Mouse (Mus musculus) heart, embryonic 10.5 days (tissue): ENCODE measurements around the gene Unc45b. TPM values are rescaled to one million over a fixed set of nuclear protein-coding genes. Genes with fewer than 3 reads are reported as not detected.

Experiments
- DNase-seq: peaks from one replicate; pipeline ENCODE4 v3.0.0-alpha.2; 2017; ENCODE audit warnings: low spot score
- H3K27ac ChIP-seq: fragments of 300-500 bp; sonication (generic); 2 replicates; pipeline ENCODE4 v1.5.1; 2016; ENCODE audit warnings: mild to moderate bottlenecking
- H3K27me3 ChIP-seq: fragments of 300-500 bp; sonication (generic); 2 replicates; pipeline ENCODE4 v1.6.1; 2016; ENCODE audit warnings: mild to moderate bottlenecking; ENCODE audit not compliant: poor library complexity, insufficient read depth, severe bottlenecking
- H3K36me3 ChIP-seq: fragments of 300-500 bp; sonication (generic); 2 replicates; pipeline ENCODE4 v1.6.1; 2016; ENCODE audit warnings: mild to moderate bottlenecking, moderate library complexity
- H3K4me1 ChIP-seq: fragments of 300-500 bp; sonication (generic); 2 replicates; pipeline ENCODE4 v1.6.1; 2016; ENCODE audit warnings: mild to moderate bottlenecking
- H3K4me3 ChIP-seq: fragments of 300-500 bp; sonication (generic); 2 replicates; pipeline ENCODE4 v1.5.1; 2016; ENCODE audit warnings: mild to moderate bottlenecking, moderate library complexity
- H3K9me3 ChIP-seq: fragments of 300-500 bp; sonication (generic); 2 replicates; pipeline ENCODE4 v1.6.1; 2016; ENCODE audit warnings: mild to moderate bottlenecking, moderate library complexity
- WGBS: fragments of 180-500 bp; shearing (Covaris S2); methylation state at CpG from one replicate; pipeline ENCODE4 v1.1.7; 2016; 5-methylcytosine and 5-hydroxymethylcytosine counted together
- polyA plus RNA-seq: library from polyadenylated mRNA; unstranded; fragments of >200 nt; fragmentation: Nextera tagmentation; extraction: Ambion mirVana; gene quantifications from 2 replicates; pipeline ENCODE4 v1.2.1, GENCODE M21; 2016

The Unc45b gene
- polyA plus RNA-seq, 1 experiment from 2014 or later: 185 TPM

DNA sequence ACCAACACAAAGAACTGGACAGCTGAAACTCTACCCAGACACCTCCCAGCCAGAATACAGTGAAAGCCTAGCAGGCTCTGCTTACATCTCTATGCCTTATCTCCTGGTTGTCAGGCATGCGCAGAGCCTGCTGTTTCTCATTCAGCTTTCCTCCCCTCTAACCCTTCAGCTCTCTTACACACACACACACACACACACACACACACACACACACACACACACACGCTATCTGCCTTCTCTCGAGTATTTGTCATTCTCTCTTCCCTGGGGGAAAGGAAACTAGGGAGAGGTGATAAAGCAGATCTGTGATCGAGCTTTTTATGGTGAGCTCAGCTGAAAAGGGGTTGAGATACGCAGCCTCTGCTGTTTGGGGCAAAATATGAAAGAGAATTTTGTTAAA, 35.4 kb upstream of the Unc45b start:
- no peak overlapping the region for H3K27ac ChIP-seq
- no peaks in the 10 kb centered on the region for H3K27me3 ChIP-seq
- peaks cover 11% of the 10 kb centered on the region; the same call in 1 of the 2 replicates for H3K36me3 ChIP-seq
- peaks cover 15% of the 10 kb centered on the region; the same call in 1 of the 2 replicates for H3K4me1 ChIP-seq
- 22% methylated on average over 5 of the region's 5 CpGs for WGBS
- DNase-seq: peak; percentile 89
- H3K9me3 ChIP-seq: no peaks in the 10 kb centered on the region
- H3K4me3 ChIP-seq: no peak overlapping the region

- H3K27me3 ChIP-seq: no peaks in the 10 kb centered on the region
- peaks cover 14% of the 10 kb centered on the region; the same call in 1 of the 2 replicates for H3K36me3 ChIP-seq
- H3K27ac ChIP-seq: no peak overlapping the region
- no peak for DNase-seq
- no peaks in the 10 kb centered on the region for H3K9me3 ChIP-seq
- 87% methylated on average over 5 of the region's 5 CpGs for WGBS
- peaks cover 8% of the 10 kb centered on the region; the same call in 1 of the 2 replicates for H3K4me1 ChIP-seq
- no peak overlapping the region for H3K4me3 ChIP-seq
Measured at GRCm38 (mm10) chr11:82875631-82876030, 34.7 kb upstream of the Unc45b start.

GRCm38 (mm10) chr11:82877726-82878344, 32.5 kb upstream of the Unc45b start:
- no peaks in the 10 kb centered on the region for H3K27me3 ChIP-seq
- 85% methylated on average over 7 of the region's 7 CpGs for WGBS
- H3K4me3 ChIP-seq: no peak overlapping the region
- H3K36me3 ChIP-seq: peaks cover 24% of the 10 kb centered on the region
- H3K9me3 ChIP-seq: no peaks in the 10 kb centered on the region
- no peak for DNase-seq
- H3K4me1 ChIP-seq: peaks cover 5% of the 10 kb centered on the region; the same call in 1 of the 2 replicates
- no peak overlapping the region for H3K27ac ChIP-seq

- DNase-seq: no peak
- peaks cover 24% of the 10 kb centered on the region for H3K36me3 ChIP-seq
- H3K4me1 ChIP-seq: 0 out of 2 replicates have a peak, but pooled peaks cover under 1% of the 10 kb centered on the region
- 61% methylated on average over 8 of the region's 8 CpGs for WGBS
- no peaks in the 10 kb centered on the region for H3K9me3 ChIP-seq
- H3K27me3 ChIP-seq: no peaks in the 10 kb centered on the region
- H3K4me3 ChIP-seq: no peak overlapping the region
- no peak overlapping the region for H3K27ac ChIP-seq
Measured at GRCm38 (mm10) chr11:82883180-82883579, 27.2 kb upstream of the Unc45b start.

- Histone ChIP-seq H3K27me3 (peaks cover 6% of the 10 kb centered on the region; the same call in 1 of the 2 replicates), H3K4me3 (no peak overlapping the region), H3K27ac (no peak overlapping the region), H3K36me3 (peaks cover 10% of the 10 kb centered on the region), H3K9me3 (no peaks in the 10 kb centered on the region), H3K4me1 (peaks cover 19% of the 10 kb centered on the region)
- 80% methylated on average over 3 of the region's 3 CpGs for WGBS
- DNase-seq: no peak
Measured at GRCm38 (mm10) chr11:82886559-82886958, 23.8 kb upstream of the Unc45b start.

- Histone ChIP-seq H3K4me3 (no peak overlapping the region), H3K27ac (no peak overlapping the region), H3K27me3 (peaks cover 17% of the 10 kb centered on the region; the same call in 1 of the 2 replicates), H3K4me1 (peaks cover 19% of the 10 kb centered on the region), H3K36me3 (no peaks in the 10 kb centered on the region), H3K9me3 (no peaks in the 10 kb centered on the region)
- DNase-seq: no peak
- WGBS: 67% methylated on average over 10 of the region's 10 CpGs
Measured at GRCm38 (mm10) chr11:82888491-82888946, 21.8 kb upstream of the Unc45b start.

DNA sequence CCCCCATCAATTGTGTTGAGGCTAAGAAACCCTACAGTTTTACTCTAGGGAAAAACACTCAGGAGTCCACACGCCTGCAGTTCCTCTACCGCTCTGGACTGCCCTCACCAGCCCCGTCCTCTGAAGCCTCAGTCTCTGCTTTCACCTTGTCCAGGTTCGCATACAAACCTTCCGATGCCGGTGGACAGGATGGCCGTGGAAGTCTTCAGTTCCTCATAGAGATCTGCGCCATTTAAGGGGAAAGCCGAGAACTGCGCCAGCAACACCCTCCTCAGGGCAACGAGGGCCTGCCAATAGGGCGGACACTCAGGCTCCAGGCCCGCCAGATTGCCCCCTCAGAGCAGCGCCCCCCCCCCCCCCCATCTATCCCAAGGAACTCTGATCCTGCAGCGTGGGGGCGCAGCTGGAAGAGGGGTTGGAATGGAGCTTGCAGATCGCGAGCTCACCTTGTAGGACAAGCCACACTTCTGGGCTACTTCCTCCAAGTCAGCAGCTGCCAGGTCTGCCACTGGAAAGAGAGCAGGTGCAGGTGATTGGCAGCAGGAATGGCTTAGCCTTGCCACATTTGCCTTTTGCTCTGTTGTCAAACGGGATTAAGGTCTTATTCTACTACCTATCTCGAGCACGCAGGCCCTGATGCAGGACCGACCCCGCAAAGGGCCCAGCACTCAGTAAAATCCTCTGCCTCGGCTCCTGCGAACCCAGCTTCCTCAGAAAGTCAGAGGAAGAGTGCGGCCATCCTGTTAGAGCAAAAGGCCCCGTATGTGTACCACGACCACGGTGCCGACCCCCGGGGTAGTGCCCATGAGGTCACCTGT, 20.6 kb upstream of the Unc45b start:
- peak overlapping the region; percentile 85 for H3K4me3 ChIP-seq
- peak; percentile 73 for DNase-seq
- peak overlapping the region; percentile 91 for H3K27ac ChIP-seq
- 7% methylated on average over 31 of the region's 31 CpGs for WGBS
- peaks cover 17% of the 10 kb centered on the region; the same call in 1 of the 2 replicates for H3K27me3 ChIP-seq
- peaks cover 19% of the 10 kb centered on the region for H3K4me1 ChIP-seq
- H3K9me3 ChIP-seq: no peaks in the 10 kb centered on the region
- H3K36me3 ChIP-seq: no peaks in the 10 kb centered on the region

- H3K27me3 ChIP-seq: peaks cover 17% of the 10 kb centered on the region; the same call in 1 of the 2 replicates
- H3K9me3 ChIP-seq: no peaks in the 10 kb centered on the region
- H3K4me1 ChIP-seq: peaks cover 19% of the 10 kb centered on the region
- H3K4me3 ChIP-seq: peak within 1 kb of the TSS; percentile 85
- no peaks in the 10 kb centered on the region for H3K36me3 ChIP-seq
- under 1% methylated on average over 26 of the region's 26 CpGs for WGBS
- peak within 1 kb of the TSS; percentile 91 for H3K27ac ChIP-seq
- peak; percentile 96 for DNase-seq
Measured at GRCm38 (mm10) chr11:82890342-82890762, 20.0 kb upstream of the Unc45b start, which contains the start of gene Rad51d. Gene Rad51d, minus strand, starts transcription at chr11:82890614.

- H3K4me3 ChIP-seq: no peak within 1 kb of the TSS
- H3K27me3 ChIP-seq: peaks cover 17% of the 10 kb centered on the region; the same call in 1 of the 2 replicates
- no peaks in the 10 kb centered on the region for H3K9me3 ChIP-seq
- no peak for DNase-seq
- WGBS: 50% methylated on average over 7 of the region's 7 CpGs
- no peaks in the 10 kb centered on the region for H3K36me3 ChIP-seq
- H3K27ac ChIP-seq: no peak within 1 kb of the TSS
- H3K4me1 ChIP-seq: peaks cover 19% of the 10 kb centered on the region
Measured at GRCm38 (mm10) chr11:82891936-82892335, 18.4 kb upstream of the Unc45b start, which contains the start of gene Fndc8. Gene Fndc8, plus strand, starts transcription at chr11:82892124.

DNA sequence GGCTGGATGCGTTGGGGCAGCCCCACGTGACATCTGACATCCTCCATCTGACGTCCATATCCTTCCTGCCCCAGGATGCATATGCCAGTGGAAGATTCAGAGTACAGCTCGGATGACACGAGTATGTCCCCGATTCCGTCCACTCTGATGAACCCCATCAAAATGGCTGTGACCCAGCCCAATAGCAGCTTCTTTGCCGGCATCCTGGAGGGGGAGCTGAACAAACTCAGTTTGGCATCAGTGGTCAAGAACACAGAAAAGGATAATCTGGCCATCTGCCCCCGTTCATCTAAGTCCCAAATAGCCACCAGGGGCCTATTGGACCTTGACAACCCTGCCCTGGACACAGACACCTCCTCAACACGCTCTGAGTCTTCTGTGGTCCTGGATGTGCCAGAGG, 12.9 kb upstream of the Unc45b start:
- H3K27me3 ChIP-seq: 0 out of 2 replicates have a peak, but pooled peaks cover 2% of the 10 kb centered on the region
- DNase-seq: no peak
- no peak overlapping the region for H3K27ac ChIP-seq
- H3K36me3 ChIP-seq: peaks cover 41% of the 10 kb centered on the region
- H3K9me3 ChIP-seq: no peaks in the 10 kb centered on the region
- no peak overlapping the region for H3K4me3 ChIP-seq
- 83% methylated on average over 10 of the region's 10 CpGs for WGBS
- no peaks in the 10 kb centered on the region for H3K4me1 ChIP-seq

DNA sequence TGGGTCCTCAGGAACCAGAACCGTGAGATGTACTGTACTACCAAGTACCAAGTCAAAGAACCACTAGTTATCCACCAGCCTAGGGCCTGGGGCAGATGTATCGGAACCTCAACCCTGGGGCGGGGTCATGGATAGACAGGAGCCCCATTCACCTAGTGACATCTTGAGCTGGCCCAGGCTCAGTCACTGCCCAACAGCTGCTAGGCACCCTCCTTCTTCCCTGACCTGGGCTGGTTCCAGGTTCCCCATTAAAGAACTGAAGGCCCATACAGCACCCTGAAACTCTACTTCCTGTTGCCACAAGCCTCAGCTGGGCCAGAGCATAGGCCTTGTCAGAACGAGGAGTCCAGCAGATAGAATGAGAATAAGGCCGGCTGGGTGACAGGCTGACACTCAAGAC, 10.6 kb upstream of the Unc45b start:
- no peak overlapping the region for H3K4me3 ChIP-seq
- peaks cover 63% of the 10 kb centered on the region for H3K36me3 ChIP-seq
- no peak overlapping the region for H3K27ac ChIP-seq
- H3K27me3 ChIP-seq: no peaks in the 10 kb centered on the region
- no peaks in the 10 kb centered on the region for H3K9me3 ChIP-seq
- DNase-seq: no peak
- 87% methylated on average over 5 of the region's 5 CpGs for WGBS
- H3K4me1 ChIP-seq: no peaks in the 10 kb centered on the region

GRCm38 (mm10) chr11:82901606-82902310, 8.6 kb upstream of the Unc45b start:
- no peaks in the 10 kb centered on the region for H3K27me3 ChIP-seq
- H3K27ac ChIP-seq: no peak overlapping the region
- H3K4me3 ChIP-seq: no peak overlapping the region
- no peaks in the 10 kb centered on the region for H3K9me3 ChIP-seq
- no peak for DNase-seq
- H3K4me1 ChIP-seq: peaks cover 7% of the 10 kb centered on the region; the same call in 1 of the 2 replicates
- H3K36me3 ChIP-seq: peaks cover 83% of the 10 kb centered on the region
- 95% methylated on average over 20 of the region's 20 CpGs for WGBS
